Mouse (Mus musculus): ENCODE measurements around the gene Olfr646.

Olfr646 gene

GRCm38 (mm10) chr7:104104757-104104972 lies at the start of gene Olfr646:
Gene Olfr646, plus strand, starts transcription at chr7:104104873.
- DNase-seq (ENCODE audit: low spot score in 2 of 2): no peak

- DNase-seq (ENCODE audit: low spot score in 2 of 2): no peak
Measured at GRCm38 (mm10) chr7:104059215-104059614, 45.5 kb upstream of the Olfr646 start.

GRCm38 (mm10) chr7:104061345-104061744 lies 43.3 kb upstream of the Olfr646 start, which contains the start of gene 4930516K23Rik:
Gene 4930516K23Rik, minus strand, starts transcription at chr7:104061445.
- no peak for DNase-seq (ENCODE audit: low spot score in 2 of 2)

- DNase-seq (ENCODE audit: low spot score in 2 of 2): no peak
Measured at GRCm38 (mm10) chr7:104071769-104072168, 32.9 kb upstream of the Olfr646 start, which contains the start of gene Olfr644. Gene Olfr644, minus strand, starts transcription at chr7:104071869.

- no peak for DNase-seq (ENCODE audit: low spot score in 2 of 2)
Measured at GRCm38 (mm10) chr7:104085365-104085764, 19.3 kb upstream of the Olfr646 start, which contains the start of gene Olfr645. Gene Olfr645, minus strand, starts transcription at chr7:104085465.

GRCm38 (mm10) chr7:104103913-104104756 lies 538 bp upstream of the Olfr646 start:
- no peak for DNase-seq (ENCODE audit: low spot score in 2 of 2)

- no peak for DNase-seq (ENCODE audit: low spot score in 2 of 2)
Measured at GRCm38 (mm10) chr7:104129726-104130125, 25.1 kb downstream of the Olfr646 start, which contains the start of gene Ubqln5. Gene Ubqln5, minus strand, starts transcription at chr7:104129826.

GRCm38 (mm10) chr7:104137305-104137704 lies 32.6 kb downstream of the Olfr646 start, which contains the start of gene Olfr643:
Gene Olfr643, minus strand, starts transcription at chr7:104137405.
- no peak for DNase-seq (ENCODE audit: low spot score in 2 of 2)

GRCm38 (mm10) chr7:104143179-104143578 lies 38.5 kb downstream of the Olfr646 start, which contains the start of gene Ubqln3:
Gene Ubqln3, minus strand, starts transcription at chr7:104143279.
- DNase-seq (ENCODE audit: low spot score in 2 of 2): no peak

- DNase-seq (ENCODE audit: low spot score in 2 of 2): no peak
Measured at GRCm38 (mm10) chr7:104150456-104150855, 45.8 kb downstream of the Olfr646 start, which contains the start of gene Ubqlnl. Gene Ubqlnl, minus strand, starts transcription at chr7:104150556.

Data from spleen, postnatal 4 days (tissue).